Mouse (Mus musculus): ENCODE results near the gene Gorasp2. TPM values are rescaled to one million over a fixed set of nuclear protein-coding genes. Genes with fewer than 3 reads are reported as not detected.

Gorasp2 gene
- 100 to 1,000 TPM in 1 of 2 experiments, 10 to 100 TPM in 1; 98.5 to 116 TPM for total RNA-seq (2021)
- long read RNA-seq, experiment 1, transcript Gorasp2-201 (10 exons, 2,238 nt): major isoform, 97 of 111 reads
- long read RNA-seq, experiment 1, partial matches to known transcripts: 6 of 111 reads
- long read RNA-seq, experiment 1, other reads (novel, unspliced or antisense): 4 of 111 reads
- long read RNA-seq, experiment 2, transcript Gorasp2-201 (10 exons, 2,238 nt): major isoform, 50 of 93 reads
- long read RNA-seq, experiment 2, transcript Gorasp2-203 (9 exons, 1,196 nt): minor isoform, 6 of 93 reads
- long read RNA-seq, experiment 2, partial matches to known transcripts: 32 of 93 reads
- long read RNA-seq, experiment 2, other reads (novel, unspliced or antisense): 4 of 93 reads

- peak; percentile 93 to 96 for DNase-seq (ENCODE audit: low spot score in 2 of 2)
Observed at GRCm38 (mm10) chr2:70660887-70661714, at the start of gene Gorasp2. Gorasp2 (plus strand) TSS chr2:70661576.

- no peak for DNase-seq (ENCODE audit: low spot score in 2 of 2)
Observed at GRCm38 (mm10) chr2:70614745-70615351, 46.5 kb upstream of the Gorasp2 start.

- no peak for DNase-seq (ENCODE audit: low spot score in 2 of 2)
Observed at GRCm38 (mm10) chr2:70616076-70616475, 45.3 kb upstream of the Gorasp2 start.

DNA sequence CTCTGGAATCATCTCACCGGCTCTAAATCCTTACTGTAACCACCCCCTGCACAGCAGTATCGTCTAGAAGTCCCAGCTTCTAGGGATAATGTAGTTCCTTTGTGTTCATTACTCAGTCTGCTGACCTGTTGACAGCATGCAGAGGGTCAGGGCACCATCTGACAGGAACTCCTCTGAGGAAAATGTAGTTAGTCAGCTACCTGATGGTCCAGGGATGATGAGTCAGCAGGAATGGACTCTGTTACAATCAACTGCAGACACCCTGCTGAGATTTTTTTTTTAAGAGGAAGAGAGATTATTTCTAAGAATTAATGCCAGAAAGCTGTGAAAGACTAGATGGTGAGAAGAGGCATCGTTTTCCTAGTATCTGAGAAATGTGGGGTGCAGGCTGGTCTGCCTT is 44.8 kb upstream of the Gorasp2 start:
- DNase-seq (ENCODE audit: low spot score in 2 of 2): no peak

GRCm38 (mm10) chr2:70619232-70619835 is 42.0 kb upstream of the Gorasp2 start:
- no peak for DNase-seq (ENCODE audit: low spot score in 2 of 2)

DNA sequence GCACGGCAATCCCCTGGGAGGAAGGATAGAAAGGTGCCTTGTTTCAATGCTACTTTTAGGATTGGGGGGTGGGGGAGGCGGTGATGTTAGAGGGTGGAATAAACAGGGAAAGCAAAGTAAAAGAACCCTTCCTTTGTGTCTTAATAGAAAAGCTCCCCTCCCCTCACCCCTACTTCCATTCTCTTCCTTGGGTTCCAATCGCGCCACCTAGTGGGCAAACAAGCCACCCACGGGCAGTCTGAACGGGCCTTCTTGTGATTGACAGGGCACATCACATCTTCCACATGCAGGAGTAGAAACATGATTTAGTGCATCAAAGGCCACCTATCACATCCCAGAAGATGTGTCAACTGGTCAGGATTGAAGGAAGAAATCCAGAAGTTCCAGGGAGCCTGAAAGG is 41.2 kb upstream of the Gorasp2 start:
- peak; percentile 47 to 58 for DNase-seq (ENCODE audit: low spot score in 2 of 2)

DNA sequence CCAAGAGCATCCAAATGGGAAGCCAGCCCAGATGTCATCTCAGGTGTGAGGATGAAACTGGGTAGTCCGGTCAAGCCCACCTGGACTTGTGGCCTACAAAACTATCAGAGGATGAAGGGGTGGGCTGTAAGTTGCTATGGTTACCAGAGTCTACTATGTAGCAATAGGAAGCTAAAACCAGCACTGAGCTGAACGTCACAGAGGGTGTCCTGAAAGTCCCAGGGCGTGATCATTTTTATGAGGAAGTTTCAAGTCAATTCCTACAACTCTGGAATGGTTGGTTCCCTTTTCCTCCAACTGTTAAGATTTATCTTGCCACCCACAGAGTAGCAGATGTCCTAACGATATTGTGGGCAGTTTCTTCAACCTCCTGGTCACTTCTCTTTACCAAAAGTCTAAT is 39.1 kb upstream of the Gorasp2 start:
- no peak for DNase-seq (ENCODE audit: low spot score in 2 of 2)

DNA sequence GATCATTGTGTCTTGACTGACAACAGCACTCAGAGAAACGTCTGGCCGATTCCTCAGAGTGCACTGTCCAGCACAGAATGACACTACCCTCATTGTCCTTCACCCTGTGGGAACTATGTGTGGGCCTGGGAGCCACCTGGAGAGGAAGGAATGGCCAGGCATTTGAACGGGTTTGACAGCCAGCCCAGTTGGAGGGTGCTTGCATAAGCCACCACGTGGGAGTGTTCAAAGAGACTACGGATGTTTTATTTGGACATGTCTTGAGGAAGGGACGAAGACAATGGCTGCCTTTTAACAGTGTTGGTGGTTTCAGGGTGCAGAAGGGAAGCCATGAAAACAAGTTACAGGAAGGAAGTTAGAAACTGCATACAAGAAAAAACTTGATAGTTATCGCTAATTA is 35.6 kb upstream of the Gorasp2 start:
- no peak for DNase-seq (ENCODE audit: low spot score in 2 of 2)

- DNase-seq (ENCODE audit: low spot score in 2 of 2): no peak
Observed at GRCm38 (mm10) chr2:70628397-70628796, 33.0 kb upstream of the Gorasp2 start.

GRCm38 (mm10) chr2:70629339-70629761 is 32.0 kb upstream of the Gorasp2 start:
- no peak for DNase-seq (ENCODE audit: low spot score in 2 of 2)

DNA sequence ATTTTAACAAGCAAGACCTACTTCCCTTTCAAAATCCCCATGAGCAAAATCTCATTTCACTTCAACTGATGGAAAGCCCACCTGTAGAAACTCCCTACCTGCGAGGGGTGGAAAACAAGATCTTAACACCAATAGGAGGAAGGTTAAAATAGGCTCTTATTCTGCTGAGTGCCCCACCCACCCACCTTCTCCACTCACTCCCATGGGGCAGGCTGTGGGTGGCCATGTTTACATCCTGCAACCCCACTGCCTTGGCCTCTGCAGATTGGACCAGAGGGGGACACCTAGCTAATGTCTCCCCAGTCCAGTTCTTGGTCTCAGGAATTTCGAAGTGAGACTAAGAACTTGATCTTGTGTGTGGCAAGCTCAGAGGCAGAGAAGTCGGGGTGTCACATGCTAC is 31.5 kb upstream of the Gorasp2 start:
- DNase-seq (ENCODE audit: low spot score in 2 of 2): no peak

GRCm38 (mm10) chr2:70631321-70631720 is 30.1 kb upstream of the Gorasp2 start:
- no peak for DNase-seq (ENCODE audit: low spot score in 2 of 2)

DNA sequence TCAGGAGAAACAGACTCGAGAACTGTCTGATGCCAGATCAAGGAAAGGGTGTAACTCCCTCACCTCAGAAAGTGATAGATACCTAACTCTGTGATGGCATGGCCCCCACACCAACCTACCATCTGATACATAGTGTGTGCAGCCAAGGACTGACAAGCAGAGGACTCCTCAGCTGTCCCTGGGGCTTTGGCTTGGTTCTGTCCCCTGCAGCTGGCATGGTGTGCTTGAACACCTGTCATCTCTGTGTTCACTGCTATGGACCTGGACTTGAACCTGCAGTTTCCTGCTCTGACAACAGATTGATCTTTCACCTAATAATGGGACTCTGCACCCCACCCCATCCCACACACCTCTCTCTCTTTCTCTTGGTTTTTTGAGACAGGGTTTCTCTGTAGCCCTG is 29.0 kb upstream of the Gorasp2 start:
- DNase-seq (ENCODE audit: low spot score in 2 of 2): no peak

DNA sequence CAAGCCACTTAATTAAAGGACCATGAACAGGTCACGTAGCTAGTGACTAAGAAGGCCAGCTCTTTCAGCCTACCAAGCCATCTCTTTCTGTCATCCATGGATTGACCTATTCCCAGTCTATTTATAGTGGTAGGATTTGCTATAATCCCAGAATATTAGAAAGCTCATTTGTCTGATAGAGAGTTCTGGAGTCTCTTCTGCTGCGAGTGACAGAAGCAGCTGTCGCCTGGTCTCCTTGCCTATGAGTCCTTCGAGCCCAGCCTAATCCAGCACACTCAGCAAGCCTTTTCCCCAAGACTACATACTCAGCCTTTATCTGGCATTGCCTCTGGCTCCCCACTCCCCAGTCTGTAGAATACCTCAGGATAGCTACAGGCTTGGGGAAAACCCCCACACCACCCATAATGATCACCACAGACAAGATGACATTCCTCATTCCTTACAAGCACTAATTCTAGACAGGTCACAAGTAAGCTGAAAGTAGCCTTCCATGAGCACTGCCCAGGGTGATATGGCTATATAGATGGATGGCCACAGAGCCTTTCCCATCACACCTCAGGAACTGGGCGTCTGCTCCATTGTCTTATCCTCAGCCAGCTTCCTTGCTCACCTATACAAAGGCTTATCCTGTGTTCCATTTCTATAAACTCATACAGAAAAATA is 27.2 kb upstream of the Gorasp2 start:
- DNase-seq (ENCODE audit: low spot score in 2 of 2): no peak

DNA sequence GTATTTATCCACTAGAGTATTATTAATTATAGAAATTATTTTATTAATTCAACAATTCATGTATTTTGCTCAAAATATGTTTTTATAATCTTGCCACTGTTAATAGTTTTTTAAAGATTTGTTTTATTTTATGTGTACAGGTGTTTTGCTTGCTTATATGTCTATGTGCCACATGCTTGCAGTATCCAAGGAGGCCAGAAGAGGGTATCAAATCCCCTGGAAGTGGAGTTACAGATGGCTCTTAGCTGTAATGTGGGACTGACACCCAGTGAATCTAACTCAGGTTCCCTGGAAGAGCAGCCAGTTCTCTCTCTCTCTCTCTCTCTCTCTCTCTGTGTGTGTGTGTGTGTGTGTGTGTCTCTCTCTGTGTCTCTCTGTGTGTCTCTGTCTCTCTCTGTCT is 20.4 kb upstream of the Gorasp2 start:
- no peak for DNase-seq (ENCODE audit: low spot score in 2 of 2)

DNA sequence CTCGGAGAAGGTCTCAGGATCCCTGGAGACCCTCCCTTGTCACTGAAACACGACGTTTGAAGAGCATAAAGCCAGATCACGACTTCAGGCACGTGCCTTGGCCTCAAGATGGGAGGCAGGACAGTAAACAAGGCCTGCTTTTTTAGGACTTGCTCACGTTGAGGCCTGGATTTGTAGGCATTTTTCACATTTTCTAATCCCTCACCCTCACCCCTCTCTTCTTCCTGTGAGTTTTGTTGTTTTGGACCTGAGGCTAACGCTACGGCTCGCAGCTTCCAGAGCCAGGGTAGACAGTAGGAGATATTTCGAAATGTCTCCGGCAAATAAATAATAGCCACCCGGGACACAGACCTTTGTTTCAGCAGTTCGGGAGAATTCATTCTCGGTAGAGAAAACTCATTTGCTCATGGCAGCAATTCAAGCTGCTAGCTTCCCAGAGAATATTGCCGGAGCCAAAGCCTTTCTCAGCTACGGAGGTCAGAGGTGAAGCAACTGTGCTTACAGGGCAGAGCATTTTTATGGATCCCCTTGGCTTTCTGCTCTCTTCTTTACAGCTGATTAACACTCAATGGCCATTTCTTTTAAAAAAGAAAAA is 18.3 kb upstream of the Gorasp2 start:
- DNase-seq (ENCODE audit: low spot score in 2 of 2): no peak

DNA sequence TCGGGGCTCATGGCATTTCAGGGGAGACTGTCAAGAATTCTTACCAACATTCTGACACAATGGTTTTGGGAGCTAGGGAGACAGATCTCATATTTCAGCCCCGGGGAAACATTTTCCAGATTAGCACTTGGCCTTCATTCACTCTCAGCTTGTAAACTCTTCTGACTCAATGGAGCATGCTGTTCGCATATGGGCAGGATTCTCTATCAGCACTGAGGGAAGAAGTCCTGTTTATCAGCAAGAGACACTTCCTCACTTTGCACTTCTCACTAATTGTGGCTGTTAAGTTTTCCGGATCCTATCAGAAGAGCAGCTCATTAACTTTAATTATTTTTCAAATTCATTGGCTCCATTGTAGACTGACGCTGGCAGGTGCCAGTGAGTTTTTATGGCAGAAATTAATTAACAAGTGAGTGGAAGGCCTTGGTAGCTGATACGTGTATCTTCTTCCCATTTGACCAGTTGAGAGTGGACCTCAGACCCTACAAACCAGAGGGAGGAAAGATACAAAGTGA is 16.1 kb upstream of the Gorasp2 start:
- DNase-seq (ENCODE audit: low spot score in 2 of 2): no peak

DNA sequence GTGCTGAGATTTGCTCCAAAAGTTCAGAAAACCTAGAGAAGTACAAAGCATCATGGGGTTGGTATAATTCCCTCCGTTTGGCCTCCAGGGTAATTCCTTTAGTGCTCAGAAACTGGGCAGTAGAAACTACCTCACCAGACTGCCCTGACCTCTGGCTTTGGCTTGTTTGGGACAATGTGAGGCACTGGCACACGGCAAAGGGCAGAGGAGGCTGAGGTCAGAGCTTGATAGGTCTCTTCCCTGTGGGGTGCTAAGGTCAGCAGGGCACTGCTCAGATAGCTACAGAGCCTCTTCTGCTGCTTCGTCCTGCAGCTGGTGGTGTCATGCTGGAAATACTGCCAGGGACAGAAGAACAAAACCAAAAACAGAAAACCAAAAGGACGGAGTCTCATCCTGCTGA is 13.7 kb upstream of the Gorasp2 start:
- DNase-seq (ENCODE audit: low spot score in 2 of 2): no peak

- DNase-seq (ENCODE audit: low spot score in 2 of 2): no peak
Observed at GRCm38 (mm10) chr2:70648271-70648670, 13.1 kb upstream of the Gorasp2 start.

DNA sequence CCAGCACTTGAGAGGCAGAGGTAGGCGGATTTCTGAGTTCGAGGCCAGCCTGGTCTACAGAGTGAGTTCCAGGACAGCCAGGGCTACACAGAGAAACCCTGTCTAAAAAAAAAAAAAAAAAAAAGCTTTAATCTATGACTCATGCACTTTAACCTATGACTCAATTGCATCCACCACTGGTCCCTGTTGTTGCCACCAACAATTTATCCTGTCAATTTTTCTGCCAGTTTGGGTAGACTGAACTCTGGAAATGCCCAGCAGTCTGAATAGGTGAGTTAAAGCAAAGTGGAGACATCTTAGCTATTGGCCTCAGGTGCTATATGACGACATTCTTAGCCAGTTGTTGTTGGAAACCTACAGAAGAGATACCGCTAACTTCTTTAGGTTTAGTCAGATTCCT is 11.9 kb upstream of the Gorasp2 start:
- DNase-seq (ENCODE audit: low spot score in 2 of 2): no peak

Data from adrenal gland, adult 18-20 months (tissue).